Mouse (Mus musculus) midbrain, embryonic 11.5 days (tissue): ENCODE measurements around the gene Prm2. TPM values are rescaled to one million over a fixed set of nuclear protein-coding genes. Genes with fewer than 3 reads are reported as not detected.

Experiments used
- ATAC-seq: fragments of 200-750 bp; cut with Nextera tagmentation; 2 replicates; pipeline ENCODE4 v1.8.0; 2017; ENCODE audit warnings: moderate TSS enrichment, moderate library complexity; ENCODE audit not compliant: low FRiP score
- DNase-seq: peaks from one replicate; pipeline ENCODE4 v3.0.0; 2015; ENCODE audit warnings: low spot score; ENCODE audit errors: missing footprints
- H3K27ac ChIP-seq: fragments of 300-500 bp; sonication (generic); 2 replicates; pipeline ENCODE4 v1.5.1; 2014; ENCODE audit warnings: low read depth, low read length
- H3K27me3 ChIP-seq: fragments of 300-500 bp; sonication (generic); 2 replicates; pipeline ENCODE4 v1.6.1; 2014; ENCODE audit warnings: mild to moderate bottlenecking, low read length, moderate library complexity, mixed read lengths; ENCODE audit not compliant: control insufficient read depth, insufficient read depth
- H3K36me3 ChIP-seq: fragments of 300-500 bp; sonication (generic); 2 replicates; pipeline ENCODE4 v1.6.1; 2014; ENCODE audit warnings: mild to moderate bottlenecking, low read length, moderate library complexity, mixed read lengths; ENCODE audit not compliant: control insufficient read depth, insufficient read depth
- H3K4me1 ChIP-seq: fragments of 300-500 bp; sonication (generic); 2 replicates; pipeline ENCODE4 v1.6.1; 2014; ENCODE audit warnings: low read length; ENCODE audit not compliant: control insufficient read depth, insufficient read depth
- H3K4me2 ChIP-seq: fragments of 300-500 bp; sonication (generic); 2 replicates; pipeline ENCODE4 v1.6.1; 2014; ENCODE audit warnings: mild to moderate bottlenecking, moderate library complexity
- H3K4me3 ChIP-seq: fragments of 300-500 bp; sonication (generic); 2 replicates; pipeline ENCODE4 v1.5.1; 2014; ENCODE audit warnings: low read depth, low read length
- H3K9ac ChIP-seq: fragments of 300-500 bp; sonication (generic); 2 replicates; pipeline ENCODE4 v1.6.1; 2014; ENCODE audit warnings: low read length
- H3K9me3 ChIP-seq: fragments of 300-500 bp; sonication (generic); 2 replicates; pipeline ENCODE4 v1.6.1; 2016; ENCODE audit warnings: low read length; ENCODE audit not compliant: control insufficient read depth
- whole genome bisulfite sequencing: fragments of 180-500 bp; shearing (Covaris S2); extraction: QIAGEN DNeasy Blood & Tissue Kit; methylation state at CpG from one replicate; pipeline ENCODE4 v1.1.7; 2014; 5-methylcytosine and 5-hydroxymethylcytosine counted together
- polyA plus RNA-seq: library from polyadenylated mRNA; unstranded; fragments of >200 nt; fragmentation: Nextera tagmentation; extraction: Ambion mirVana; gene quantifications from 2 replicates; pipeline ENCODE4 v1.2.1, GENCODE M21; 2014

Prm2 gene
- polyA plus RNA-seq, 1 experiment from 2014 or later = not detected

DNA sequence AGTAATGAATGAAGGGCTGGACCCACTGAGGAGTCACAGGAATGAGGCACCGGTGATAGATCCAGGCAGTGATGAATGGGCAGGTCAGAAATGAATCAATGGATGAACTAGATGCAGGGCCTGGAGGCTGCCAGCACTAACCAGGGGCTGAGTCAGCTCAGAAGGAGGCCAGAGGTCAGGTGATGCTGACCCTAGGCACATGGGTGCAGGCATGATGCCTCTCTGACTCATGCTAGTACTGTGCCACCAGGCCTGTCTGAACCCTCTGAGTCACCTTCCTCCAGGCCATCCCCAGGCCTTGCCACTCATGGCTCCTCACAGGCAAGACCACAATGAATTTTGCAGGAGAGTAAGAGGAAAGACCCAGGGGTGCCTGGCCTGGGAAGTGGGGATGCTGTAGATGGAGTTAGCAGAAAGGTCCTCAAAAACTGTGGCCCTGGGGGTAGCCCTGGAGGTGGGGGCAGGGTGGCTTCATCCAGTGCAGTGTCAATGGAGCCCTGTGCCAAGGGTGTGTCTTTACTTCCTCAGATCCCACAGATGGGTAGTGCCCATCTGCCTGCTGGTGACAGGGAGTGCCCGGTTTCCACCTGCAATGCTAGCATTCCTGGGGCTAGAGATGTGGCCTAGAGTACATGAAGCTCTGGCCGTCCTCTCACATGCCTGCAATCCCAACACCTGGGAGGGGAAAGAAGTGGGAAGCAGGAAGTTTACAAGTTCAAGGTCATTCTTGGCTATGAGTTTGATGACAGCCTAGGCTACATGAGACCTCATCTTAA is 41.2 kb downstream of the Prm2 start:
- Histone ChIP-seq H3K4me2 (no peak overlapping the region), H3K4me3 (no peak overlapping the region), H3K27ac (no peak overlapping the region), H3K9me3 (no peaks in the 10 kb centered on the region), H3K4me1 (no peaks in the 10 kb centered on the region), H3K27me3 (no peaks in the 10 kb centered on the region), H3K9ac (no peak overlapping the region), H3K36me3 (no peaks in the 10 kb centered on the region)
- WGBS = 93% methylated on average over 3 of the region's 3 CpGs
- DNase-seq = no peak
- no peak for ATAC-seq

DNA sequence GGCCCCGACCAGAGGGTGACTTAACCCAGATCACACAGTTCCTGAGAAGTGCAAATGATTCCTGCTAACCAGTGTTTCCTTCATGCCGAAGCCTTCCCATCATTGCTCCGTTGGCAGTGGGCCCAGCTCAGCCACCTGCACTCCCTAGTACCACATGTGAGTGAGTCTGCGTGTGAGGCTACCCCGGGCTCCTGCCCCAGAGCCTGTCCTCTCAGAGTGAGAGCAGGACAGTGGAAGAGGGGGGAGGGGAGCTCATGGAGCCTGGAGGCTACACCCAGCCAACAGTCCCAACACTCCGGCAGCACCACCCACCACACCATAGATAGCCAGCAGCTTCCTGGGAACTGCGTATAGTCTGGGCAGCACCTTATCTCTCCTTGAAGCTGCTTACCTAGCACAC is 46.1 kb downstream of the Prm2 start:
- DNase-seq (no peak), ATAC-seq (no peak)
- no peak overlapping the region for H3K4me3 ChIP-seq
- H3K4me2 ChIP-seq = no peak overlapping the region
- no peaks in the 10 kb centered on the region for H3K4me1 ChIP-seq
- no peaks in the 10 kb centered on the region for H3K36me3 ChIP-seq
- H3K27ac ChIP-seq = no peak overlapping the region
- no peak overlapping the region for H3K9ac ChIP-seq
- H3K27me3 ChIP-seq = no peaks in the 10 kb centered on the region
- H3K9me3 ChIP-seq = no peaks in the 10 kb centered on the region
- WGBS = 82% methylated on average over 7 of the region's 7 CpGs

DNA sequence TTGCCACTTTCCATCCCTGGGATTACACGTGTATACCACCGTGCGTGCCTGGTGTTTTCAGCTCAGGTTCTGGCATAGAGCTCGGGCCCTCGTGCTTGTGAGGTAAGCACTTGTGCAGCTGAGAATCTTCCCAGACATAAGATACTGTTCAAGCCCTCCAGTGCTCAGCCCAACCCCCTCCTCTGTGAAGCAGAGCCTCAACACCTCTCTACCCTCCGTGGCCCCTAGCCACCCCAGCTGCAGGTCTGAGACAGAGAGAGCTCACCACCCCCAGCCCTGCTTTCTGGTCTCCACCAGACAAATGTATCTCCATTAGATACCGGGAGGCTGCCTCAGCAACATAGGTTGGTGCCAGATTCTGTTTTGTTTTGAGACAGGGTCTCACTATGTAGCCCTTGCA is 46.7 kb downstream of the Prm2 start:
- Histone ChIP-seq H3K9ac (no peak overlapping the region), H3K27ac (no peak overlapping the region), H3K4me1 (no peaks in the 10 kb centered on the region), H3K9me3 (no peaks in the 10 kb centered on the region), H3K4me2 (no peak overlapping the region), H3K27me3 (no peaks in the 10 kb centered on the region), H3K4me3 (no peak overlapping the region), H3K36me3 (no peaks in the 10 kb centered on the region)
- 86% methylated on average over 7 of the region's 7 CpGs for WGBS
- no peak for ATAC-seq
- no peak for DNase-seq

Other genes starting within 250 kb of the Prm2 start
- gene Socs1, start 10.6 kb downstream of the Prm2 start, polyA plus RNA-seq = 2.2 and 2.5 TPM in 2 replicates
- gene Tnp2, start 7.5 kb downstream of the Prm2 start, polyA plus RNA-seq = not detected in 2 replicates
- gene Prm3, start 5.2 kb downstream of the Prm2 start, polyA plus RNA-seq = not detected in 2 replicates
- gene Prm1, start 9.7 kb upstream of the Prm2 start, polyA plus RNA-seq = not detected in 2 replicates
- not detected in 2 replicates for gene Gm11172, start 16.8 kb upstream of the Prm2 start, polyA plus RNA-seq
- 2.3 and 2.9 TPM in 2 replicates for gene Rmi2, start 38.9 kb upstream of the Prm2 start, polyA plus RNA-seq